Mouse (Mus musculus) embryo, embryonic 11 days (tissue): ENCODE data around the gene Pcif1.
"Not testable (repeated sequence)": the region's sequence is repeated elsewhere in the genome, so short reads cannot be mapped to it uniquely, and the experiment has no call there.

Experiments
- DNase-seq: peaks from one replicate; pipeline ENCODE4 v3.0.0-alpha.2; 2015

Gene Pcif1

DNA sequence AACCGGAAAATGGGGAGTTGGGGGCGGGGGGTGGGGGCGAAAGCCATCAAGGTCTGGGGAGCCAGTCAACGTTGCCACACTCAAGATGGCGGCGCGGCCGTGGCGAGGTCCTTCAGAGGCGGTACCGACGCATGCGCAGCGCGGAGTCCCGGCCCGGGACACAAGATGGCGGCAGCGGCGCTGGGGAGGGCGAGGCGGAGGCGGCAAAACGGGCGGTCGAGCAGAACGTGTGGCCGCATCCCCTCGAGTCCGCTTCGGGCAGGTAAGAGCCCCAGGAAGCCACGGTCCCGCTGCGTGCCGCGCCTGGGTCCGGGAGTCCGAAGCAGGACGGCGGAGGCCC lies at the start of gene Pcif1:
Gene Pcif1 (plus strand): TSS at position 77 of the 340 bp plus-strand sequence.
- peak; percentile 94 for DNase-seq

DNA sequence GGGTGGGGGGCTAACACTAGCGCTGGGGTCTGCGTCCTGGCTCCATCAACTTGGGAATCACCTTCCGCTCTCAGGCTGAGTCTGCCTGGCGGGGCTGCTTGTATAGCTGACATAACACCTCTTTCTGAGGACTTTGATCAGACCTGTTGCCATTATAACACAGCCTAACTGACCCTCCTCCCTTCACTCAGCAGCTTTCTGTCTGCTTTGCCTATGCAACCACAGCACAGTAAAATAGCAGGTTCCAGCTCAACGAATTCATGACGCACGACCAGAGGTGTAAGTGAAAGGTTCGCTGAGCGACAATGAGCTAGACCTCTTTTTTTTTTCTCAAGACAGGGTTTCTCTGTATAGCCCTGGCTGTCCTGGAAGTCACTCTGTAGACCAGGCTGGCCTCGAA lies 48.1 kb upstream of the Pcif1 start:
- no peak for DNase-seq

DNA sequence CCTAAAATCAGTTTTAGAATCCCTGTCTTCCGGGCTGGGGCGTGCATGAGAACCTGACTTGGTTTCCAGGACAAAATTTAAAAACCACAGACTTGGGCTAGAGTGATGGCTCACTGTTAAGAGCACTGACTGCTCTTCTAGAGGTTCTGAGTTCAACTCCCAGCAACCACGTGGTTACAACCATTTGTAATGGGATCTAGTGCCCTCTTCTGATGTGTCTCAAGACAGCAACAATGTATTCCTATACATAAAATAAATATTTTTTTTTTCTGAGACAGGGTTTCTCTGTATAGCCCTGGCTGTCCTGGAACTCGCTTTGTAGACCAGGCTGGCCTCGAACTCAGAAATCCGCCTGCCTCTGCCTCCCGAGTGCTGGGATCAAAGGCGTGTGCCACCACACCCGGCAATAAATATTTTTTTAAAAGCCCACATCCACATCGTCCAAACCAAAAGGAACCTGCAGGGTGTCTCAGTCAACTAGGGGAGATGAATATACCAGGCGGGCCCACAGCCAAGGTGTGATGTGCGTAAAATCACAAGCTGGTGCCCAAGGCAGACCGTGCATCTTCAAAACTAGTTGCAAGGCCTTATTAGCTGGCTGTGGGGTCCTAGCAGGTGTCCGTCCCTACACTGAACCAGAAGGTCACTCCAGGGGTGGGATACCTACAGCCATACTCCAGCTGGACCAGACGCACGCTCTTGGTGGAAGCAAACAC lies 46.9 kb upstream of the Pcif1 start:
- DNase-seq: no peak

DNA sequence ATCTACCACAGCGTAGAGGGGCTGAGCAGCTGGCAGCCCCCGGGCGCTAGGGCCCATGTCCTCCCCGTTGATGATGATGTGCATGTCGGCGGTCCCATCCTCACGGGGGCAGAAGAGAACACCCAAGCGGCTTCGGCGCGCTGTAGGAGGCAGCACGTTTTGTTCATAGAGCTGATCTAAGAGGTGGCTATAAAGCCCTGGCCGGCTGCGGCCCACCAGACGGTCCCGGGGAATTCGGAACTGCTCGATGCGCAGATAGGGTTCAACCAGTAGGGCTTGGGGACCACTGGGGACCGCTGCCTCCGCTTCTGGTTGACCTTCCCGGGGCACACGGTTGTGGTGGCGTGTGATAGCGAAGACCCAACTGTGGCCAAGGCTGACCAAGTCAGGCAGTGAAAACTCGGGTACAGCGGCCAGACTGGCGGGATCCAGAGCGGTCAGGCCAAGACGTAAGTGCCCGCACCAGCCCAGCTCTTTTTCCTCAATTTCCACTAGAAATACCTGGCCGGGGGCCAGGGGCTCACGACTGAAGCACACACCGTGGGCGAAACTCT lies 46.3 kb upstream of the Pcif1 start, which contains the start of gene Ctsa:
Gene Ctsa (plus strand): TSS at position 126 of the 554 bp plus-strand sequence.
- peak; percentile 83 for DNase-seq

DNA sequence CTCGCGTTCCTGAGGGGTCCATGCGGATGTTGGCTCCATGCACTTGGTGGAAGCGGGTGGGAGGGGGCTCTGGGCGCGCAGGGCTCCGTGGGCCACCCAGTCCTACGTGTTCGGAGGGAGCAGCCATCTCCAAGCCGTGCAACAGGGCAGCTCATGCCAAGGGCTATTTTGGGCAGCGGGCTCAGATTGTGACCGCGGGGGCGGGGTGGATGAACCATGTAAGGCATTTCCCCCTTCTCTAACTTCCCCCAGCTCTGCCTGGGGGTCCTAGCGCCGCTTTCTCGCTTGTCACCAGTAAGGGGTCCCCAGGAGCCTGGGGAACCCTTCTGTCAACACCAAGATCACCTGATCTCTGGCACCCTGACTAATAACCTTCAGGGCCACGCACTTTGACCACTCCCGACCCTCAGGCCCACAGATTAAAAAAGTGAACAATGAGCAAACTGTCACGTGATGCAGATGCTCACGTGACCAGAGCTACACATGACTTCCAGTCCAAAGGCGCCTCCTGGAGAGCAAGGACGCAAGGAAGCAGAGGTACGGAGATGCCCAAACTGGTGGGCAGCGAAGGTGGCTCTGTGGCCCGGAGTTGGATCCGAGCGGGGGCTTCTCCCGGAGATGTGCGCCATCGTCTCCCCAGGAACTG lies 45.7 kb upstream of the Pcif1 start, which contains the start of gene Neurl2:
Gene Neurl2 (minus strand): TSS at position 143 of the 646 bp plus-strand sequence.
- DNase-seq: peak; percentile 94

DNA sequence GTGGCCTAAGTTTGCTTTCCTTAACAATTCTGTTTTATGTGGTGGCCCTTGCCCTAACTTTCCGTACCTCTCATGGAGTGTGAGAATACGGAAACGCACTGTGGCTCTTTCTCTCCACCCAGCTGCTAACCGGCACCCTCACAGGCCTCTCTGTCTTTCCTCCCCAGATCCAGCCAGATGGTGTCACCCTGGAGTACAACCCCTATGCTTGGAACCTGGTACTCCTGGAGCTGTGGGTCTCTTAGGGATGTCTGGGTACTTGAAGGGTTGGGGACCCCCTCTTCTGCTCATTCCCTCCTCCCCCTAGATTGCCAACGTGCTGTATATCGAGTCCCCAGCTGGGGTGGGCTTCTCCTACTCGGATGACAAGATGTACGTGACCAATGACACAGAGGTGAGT lies 44.6 kb upstream of the Pcif1 start:
- no peak for DNase-seq

DNA sequence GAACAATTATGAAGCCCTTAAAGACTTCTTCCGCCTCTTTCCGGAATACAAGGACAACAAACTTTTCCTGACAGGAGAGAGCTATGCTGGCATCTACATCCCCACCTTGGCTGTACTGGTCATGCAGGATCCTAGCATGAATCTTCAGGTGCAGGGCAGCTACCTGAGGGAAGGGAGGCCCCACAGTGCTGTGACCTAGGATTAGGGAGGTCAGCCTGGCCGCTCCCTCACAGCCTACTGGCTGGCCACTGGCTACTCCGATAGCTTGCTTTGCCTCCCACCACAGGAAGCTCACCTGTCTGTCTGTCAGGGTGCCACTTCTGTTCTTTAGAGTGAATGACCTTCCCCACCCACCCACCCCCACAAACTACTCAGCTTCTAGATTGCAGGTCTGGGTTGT lies 43.9 kb upstream of the Pcif1 start:
- no peak for DNase-seq

DNA sequence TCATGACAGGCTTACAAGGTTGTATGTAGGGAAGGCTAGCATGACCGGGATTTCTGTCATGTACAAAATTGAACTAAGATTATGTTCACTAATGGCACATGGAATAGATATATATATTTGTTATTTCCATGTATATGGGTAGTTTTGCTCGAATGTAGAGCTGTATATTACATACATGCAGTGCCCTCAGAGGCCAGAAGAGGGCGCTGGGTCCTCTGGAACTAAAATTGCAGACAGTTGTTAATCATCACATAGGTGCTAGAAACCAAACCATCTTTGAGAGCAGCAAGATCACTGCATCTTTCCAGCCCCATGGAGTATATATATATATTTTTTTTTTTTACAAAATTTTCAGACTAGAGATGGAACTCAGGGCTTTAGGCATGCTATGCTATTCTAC lies 33.3 kb upstream of the Pcif1 start:
- DNase-seq: no peak

DNA sequence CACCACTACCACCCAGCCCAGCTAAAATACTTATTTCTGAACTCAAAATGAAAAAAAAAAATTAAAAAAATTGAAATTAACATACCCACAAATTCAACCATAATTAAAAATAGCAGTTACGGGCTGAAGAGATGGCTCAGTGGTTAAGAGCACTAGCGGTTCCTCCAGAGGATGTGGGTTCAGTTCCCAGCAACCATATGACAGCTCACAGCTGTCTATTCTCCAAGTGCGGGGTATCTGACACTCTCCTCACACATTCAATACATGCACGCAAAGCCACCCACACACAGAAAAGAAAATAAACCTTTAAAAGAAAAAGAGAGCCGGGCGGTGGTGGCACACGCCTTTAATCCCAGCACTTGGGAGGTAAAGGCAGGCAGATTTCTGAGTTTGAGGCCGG lies 29.0 kb upstream of the Pcif1 start:
- DNase-seq: no peak

DNA sequence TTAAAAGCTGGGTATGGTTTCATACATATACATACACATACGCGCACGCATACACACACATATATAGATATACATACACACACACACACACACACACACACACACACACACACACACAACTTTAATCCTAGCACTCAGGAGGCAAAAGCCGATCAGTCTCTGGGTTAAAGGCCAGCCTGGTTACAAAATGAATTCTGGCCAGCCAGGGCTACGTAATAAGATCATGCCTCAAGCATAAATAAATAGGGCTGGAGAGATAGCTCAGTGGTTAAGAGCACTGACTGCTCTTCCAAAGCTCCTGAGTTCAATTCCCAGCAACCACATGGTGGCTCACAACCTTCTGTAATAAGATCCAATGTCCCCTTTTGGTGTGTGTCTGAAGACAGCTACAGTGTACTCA lies 23.5 kb upstream of the Pcif1 start:
- not testable (repeated sequence) for DNase-seq

DNA sequence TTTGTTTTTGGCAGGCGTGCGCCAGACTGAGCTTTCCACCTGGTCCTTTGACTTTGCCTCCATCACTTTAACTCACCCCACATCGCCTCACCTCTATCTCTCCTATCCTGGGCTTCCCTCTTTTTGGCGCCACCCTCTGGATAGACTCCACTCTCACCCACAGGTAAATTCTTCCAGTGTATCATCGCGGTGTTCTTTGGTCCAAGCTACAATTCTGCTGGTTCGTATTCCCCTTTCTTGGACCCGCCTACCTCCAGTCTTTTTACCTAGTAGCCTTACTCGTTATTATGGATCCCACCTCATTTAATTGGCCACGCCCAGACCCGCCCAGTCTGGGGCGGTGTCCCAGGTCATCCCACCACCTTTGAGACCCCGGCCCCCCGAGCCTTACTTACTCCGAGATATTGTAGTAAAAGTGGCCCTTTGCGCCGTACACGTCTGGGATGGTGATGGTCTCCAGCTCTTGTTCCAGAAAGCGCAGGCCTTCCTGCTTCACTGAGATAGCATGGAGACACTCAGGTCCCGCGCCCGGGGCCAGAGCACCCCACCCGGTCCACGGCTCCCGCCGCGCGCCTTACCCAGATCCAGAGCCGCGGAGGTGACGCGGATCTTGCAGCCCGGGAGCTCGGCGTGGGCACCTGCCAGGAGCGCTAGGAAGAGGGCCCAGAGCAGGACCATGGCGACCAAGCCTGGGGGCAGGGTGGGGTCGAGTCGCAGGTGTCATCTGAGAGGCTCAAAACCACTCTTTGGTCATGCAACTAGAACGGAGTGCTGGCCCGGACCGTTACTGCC lies 22.6 kb upstream of the Pcif1 start:
- peak; percentile 34 for DNase-seq

DNA sequence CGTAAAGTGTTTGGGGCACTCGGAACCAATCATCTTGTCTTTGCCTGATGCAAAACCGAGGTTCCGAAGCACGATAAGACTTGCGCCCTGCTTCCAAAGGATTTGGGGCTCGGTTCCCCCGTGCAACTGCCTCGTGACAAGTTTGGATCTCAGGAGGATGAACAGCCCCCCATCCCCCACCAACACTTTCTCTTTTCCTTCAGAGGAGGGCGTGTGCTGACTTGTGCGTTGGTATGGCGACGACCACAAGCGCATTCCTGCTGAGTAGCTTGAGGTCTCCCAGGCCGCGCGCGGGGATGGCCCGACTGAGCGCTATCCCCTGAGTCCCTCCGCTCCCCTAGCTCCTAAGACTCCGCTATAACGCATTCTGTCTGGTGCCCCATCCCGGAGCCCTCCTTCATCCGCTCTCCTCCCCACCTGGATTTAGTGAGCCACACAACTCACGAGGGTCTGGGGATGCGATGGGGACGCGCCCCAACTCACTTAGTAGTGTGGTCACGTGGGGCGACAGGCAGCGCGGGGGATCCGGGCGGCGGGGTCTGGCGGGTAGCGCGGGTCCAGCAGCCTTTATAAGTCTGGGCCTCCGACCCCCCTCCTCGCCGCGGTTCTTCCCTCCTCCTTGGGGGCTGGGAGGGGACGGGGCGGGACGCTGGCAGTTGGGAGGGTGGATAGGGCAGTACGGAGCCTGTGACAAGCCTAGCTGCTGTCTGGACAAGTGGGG lies 21.8 kb upstream of the Pcif1 start, which contains the start of gene Pltp:
Gene Pltp (minus strand): TSS at position 611 of the 721 bp plus-strand sequence.
- peak; percentile 84 for DNase-seq

DNA sequence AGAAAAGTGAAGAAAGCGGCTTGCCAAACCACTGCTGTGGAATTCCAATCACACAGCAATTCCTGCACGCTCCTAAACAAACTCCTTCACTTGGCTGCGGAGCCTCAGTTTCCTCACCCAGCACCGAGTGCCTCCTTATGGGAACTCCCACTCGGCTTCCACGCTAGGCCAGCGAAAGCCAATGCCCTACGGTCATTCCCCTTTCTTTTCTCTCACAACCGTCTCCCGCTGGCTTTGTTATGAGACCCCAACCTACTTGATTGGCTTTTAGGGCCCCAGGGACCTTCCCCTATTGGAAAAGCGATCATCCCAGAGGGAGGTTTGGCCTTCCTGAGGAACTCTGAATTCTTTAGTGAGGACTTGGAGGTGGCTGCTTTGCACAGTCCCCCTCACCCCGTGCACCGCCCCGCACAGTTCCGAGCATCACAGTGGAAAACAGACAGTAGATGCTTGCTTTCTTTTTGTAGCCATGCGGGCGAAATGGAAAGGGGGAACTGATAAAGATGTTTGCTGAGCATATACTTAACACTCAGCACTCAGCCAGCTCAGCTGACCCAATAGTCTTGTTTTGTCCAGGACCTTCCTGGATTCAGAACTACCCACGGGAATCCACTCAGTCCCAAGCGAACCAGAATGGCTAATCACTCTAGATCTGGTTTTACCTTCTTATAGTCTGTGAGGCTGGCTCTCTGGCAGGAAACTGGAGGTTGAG lies 21.1 kb upstream of the Pcif1 start:
- peak; percentile 62 for DNase-seq

DNA sequence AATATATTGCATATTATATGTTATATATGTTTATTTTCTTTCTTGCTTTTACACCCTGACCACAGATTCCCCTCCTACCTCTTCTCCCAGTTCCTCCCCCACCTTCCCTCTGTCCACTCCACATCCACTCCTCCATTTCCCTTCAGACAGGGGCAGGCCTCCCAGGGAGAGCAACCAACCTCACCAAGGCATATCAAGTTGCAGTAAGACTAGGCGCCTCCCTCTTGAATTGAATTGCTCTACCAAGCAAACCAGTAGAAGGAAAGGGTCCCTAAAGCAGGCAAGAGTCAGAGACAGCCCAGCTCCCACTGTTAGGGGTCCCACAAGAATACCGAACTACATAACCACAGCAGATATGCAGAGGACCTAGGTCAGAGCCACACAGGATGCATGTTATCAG lies 19.9 kb upstream of the Pcif1 start:
- DNase-seq: peak; percentile 35

DNA sequence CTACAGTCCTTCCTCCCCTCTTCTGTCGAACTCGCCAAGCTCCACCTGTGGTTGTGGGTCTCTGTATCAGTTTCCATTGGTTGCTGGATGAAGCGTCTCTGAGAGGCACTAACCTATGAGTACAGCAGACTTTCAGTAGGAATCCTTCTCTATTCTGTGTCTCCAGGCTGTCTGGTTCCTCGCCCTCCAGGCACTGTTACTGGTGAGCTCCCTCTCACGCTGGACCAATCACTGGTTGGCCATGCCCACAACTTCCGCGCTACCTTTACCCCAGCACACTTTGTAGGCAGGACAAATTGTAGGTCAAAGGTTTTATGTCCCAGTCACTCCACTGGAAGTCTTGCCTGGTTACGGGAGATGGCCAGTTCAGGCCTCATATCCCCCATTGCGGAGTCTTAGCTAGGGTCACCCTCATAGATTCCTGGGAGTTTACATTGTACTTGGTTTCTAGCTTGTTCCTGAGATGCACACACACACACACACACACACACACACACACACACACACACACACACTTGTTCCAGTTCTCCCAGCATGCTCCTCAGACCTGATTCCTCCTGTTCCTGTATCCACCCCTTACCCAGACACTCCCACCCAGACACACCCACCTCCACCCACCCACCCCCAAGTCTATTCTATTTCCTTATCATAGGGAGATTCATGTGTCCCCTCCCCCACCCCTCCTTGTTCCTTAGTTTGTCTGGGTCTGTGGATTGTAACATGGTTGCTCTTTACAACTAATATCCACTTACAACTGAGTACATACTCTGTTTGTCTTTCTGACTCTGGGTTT lies 19.3 kb upstream of the Pcif1 start:
- DNase-seq: no peak

DNA sequence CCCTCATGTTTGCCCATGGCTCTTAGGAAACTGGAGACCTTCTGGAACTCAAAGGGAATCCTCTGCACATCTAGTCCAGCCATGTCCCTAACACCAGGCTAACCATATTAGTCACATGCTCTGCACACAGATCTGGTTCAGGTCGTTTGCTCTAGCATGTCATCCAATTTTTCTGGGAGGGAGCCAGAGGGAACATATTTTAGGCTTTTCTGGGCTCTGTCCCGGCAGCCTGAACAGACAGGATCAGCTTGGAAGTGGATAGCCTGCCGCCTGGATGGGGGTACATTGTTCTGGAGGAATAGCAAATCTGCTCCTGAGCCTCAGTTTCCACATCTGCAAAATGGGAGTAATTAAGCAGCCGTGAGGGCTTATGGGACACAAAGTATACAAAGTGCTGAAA lies 18.0 kb upstream of the Pcif1 start:
- no peak for DNase-seq

DNA sequence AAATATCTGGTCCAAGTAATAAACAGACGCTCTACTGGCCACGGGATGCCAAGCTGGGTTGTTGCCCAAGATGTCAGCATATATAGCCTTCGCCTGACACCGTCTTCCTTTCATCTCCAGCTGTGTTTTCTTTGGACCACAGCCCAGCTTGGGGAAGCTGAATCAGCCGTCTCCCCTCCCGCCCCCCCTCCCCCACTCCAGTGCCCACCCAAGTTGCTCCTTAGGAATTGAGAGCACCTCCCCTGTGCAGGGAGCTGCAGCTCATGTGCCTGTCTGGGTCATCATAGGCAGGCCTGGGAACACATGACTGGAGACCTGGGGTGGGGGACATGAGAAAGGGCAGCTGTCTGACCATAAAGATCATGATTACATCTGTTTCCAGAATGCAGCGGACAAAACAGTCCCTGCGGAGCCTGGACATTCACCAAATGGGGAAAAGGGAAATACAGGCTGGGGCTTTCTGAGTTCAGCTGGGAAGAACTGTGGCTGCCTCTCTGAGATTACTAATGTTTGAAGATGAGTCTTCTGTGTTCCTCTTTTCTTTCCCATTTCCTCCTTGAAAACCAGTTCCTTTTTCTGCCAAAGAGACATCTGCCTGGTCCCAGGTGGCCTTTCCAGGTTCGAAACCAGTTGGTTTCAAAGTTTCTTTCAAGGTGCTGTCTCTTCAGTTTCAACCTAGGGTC lies 16.8 kb upstream of the Pcif1 start:
- peak; percentile 73 for DNase-seq

DNA sequence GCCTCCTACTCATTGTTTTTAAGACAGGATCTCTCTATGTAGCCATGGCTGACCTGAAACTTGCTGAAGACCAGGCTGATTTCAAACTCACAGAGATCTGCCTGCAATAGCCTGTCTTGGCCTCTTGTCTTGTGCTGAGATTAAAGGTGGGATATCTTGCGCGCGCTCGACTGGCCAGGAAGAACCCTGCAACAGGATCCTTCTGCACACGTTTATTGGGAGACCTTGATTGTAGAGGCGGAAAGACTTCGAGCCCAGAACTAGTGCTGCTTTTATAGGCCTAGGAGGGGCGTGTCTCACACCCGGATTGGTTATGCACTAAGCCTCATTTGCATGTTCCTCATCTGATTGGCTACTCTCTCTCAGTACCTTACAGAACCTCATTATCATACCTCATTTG lies 15.7 kb upstream of the Pcif1 start:
- DNase-seq: not testable (repeated sequence)

DNA sequence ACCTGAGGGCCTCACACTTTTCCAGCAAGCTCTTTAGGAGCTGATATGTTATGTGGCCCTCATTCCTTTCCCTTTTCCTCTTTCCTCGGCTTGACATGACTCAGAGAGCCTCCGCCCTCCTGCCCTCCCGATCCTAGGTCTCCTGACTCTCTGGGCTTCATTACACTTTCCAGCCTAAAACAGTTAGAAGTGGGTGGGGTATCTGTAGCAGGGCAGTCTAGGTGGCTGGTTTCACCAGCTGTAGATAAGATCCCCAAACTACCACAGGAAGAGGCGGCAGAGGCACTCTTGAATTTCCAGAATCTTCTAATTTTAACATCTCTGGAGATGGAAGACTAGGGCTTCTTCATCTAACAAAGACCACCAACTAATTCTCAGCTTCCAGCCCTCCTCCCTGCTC lies 14.5 kb upstream of the Pcif1 start:
- DNase-seq: no peak

DNA sequence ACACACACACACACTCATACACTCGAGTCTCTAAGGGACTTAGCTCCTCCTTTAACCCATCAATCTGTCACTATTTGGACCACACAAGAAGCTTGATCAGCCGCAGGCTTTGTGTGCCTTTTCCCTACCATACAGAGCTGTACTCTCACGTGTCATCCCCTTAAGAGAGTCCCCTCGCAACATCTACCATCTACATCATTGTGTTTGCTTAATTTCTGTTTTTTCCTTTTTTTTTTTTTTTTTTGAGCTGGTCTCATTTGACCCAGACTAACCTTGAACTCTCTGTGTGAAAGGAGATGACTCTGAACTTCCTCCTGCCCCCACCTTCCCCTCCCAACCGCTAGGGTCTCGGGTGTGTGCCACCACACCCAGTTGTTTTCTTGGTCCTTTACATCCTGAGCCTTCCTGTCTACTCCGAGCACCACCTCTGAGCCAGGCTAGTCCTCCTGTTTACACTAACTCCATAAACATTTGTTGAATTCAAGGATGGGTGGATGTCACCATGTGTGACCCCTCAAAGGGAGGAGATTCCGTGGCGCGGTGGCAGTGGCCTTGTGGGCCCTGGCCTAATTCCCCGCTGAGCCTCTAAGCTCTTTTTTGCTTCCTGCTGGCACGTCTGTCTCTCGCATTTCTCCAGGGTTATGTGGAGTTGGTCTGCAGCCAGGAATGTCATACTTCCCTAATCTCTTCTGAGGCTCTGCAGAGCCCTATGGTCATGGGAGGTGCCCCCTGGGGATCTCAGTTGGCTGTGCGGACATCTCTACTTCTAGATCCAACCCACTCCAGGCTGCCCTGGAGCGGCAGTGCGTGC lies 12.2 kb upstream of the Pcif1 start:
- DNase-seq: peak; percentile 33
